ENCODE assay signal across 8 mouse cellular contexts in genomic region chr12:5410391-5411115, GRCm38 (mm10). TPM values are rescaled to one million over a fixed set of nuclear protein-coding genes. Genes with fewer than 3 reads are reported as not detected.
A peak's percentile ranks its signal among the peaks of the same experiment; 100 is the strongest.
DNase-seq lines count a peak whose midpoint lies in the region; ATAC-seq and TF ChIP-seq lines count a peak whose summit lies in the region.

No protein-coding gene starts in this region.

- H3K4me3 ChIP-seq in embryonic facial prominence, embryonic 15.5 days (replicated peaks): peak overlapping the region; percentile 20
- no peak overlapping the region for H3K4me3 ChIP-seq in kidney, adult 2 months (ENCODE audit: insufficient read depth, low read depth, low read length)
- H3K4me3 ChIP-seq in midbrain, embryonic 13.5 days (replicated peaks): no peak overlapping the region
- H3K4me3 ChIP-seq in stomach, embryonic 14.5 days (ENCODE audit: low read depth, low read length): no peak overlapping the region

- H3K4me2 ChIP-seq in embryonic facial prominence, embryonic 15.5 days (replicated peaks): peak overlapping the region; percentile 44
- peak overlapping the region; percentile 34; the same call in 1 of the 2 replicates for H3K4me2 ChIP-seq in midbrain, embryonic 13.5 days (replicated peaks)
- H3K4me2 ChIP-seq in stomach, embryonic 14.5 days (replicated peaks; ENCODE audit: low read depth, low read length): peak overlapping the region; percentile 27

- H3K4me1 ChIP-seq in embryonic facial prominence, embryonic 15.5 days: peaks cover 12% of the 10 kb centered on the region
- no peaks in the 10 kb centered on the region for H3K4me1 ChIP-seq in kidney, adult 2 months (ENCODE audit: control insufficient read depth, insufficient read depth, low read length)
- H3K4me1 ChIP-seq in midbrain, embryonic 13.5 days (replicated peaks): peaks cover 7% of the 10 kb centered on the region
- peaks cover 4% of the 10 kb centered on the region; the same call in 1 of the 2 replicates for H3K4me1 ChIP-seq in stomach, embryonic 14.5 days (ENCODE audit: control insufficient read depth, insufficient read depth, low read length)

- H3K36me3 ChIP-seq in embryonic facial prominence, embryonic 15.5 days: no peaks in the 10 kb centered on the region
- no peaks in the 10 kb centered on the region for H3K36me3 ChIP-seq in kidney, adult 2 months (ENCODE audit: control insufficient read depth, insufficient read depth, low read length)
- H3K36me3 ChIP-seq in midbrain, embryonic 13.5 days: no peaks in the 10 kb centered on the region
- H3K36me3 ChIP-seq in stomach, embryonic 14.5 days (ENCODE audit: control insufficient read depth, insufficient read depth, low read length): no peaks in the 10 kb centered on the region

- no peak overlapping the region for H3K9ac ChIP-seq in embryonic facial prominence, embryonic 15.5 days
- H3K9ac ChIP-seq in midbrain, embryonic 13.5 days (replicated peaks): no peak overlapping the region
- H3K9ac ChIP-seq in stomach, embryonic 14.5 days (replicated peaks; ENCODE audit: low read depth, low read length): no peak overlapping the region

- no peaks in the 10 kb centered on the region for H3K9me3 ChIP-seq in embryonic facial prominence, embryonic 15.5 days (replicated peaks)
- H3K9me3 ChIP-seq in midbrain, embryonic 13.5 days: no peaks in the 10 kb centered on the region
- H3K9me3 ChIP-seq in stomach, embryonic 14.5 days (ENCODE audit: control insufficient read depth, low read depth, low read length): no peaks in the 10 kb centered on the region

- no peak overlapping the region for H3K27ac ChIP-seq in embryonic facial prominence, embryonic 15.5 days (replicated peaks)
- no peak overlapping the region for H3K27ac ChIP-seq in kidney, adult 2 months (ENCODE audit: insufficient read depth, low read depth, low read length)
- H3K27ac ChIP-seq in midbrain, embryonic 13.5 days: no peak overlapping the region
- H3K27ac ChIP-seq in stomach, embryonic 14.5 days (ENCODE audit: low read length): 0 out of 2 replicates have a peak overlapping the region, but pooled peaks have one; percentile 16

- intact Hi-C loops in left cerebral cortex, postnatal 4 days (cut with DNase I): no loop called here

- DNase-seq in spleen, adult 18-20 months: peak; percentile 15 to 41
- no peak for DNase-seq in spleen, adult 12 weeks (ENCODE audit: low spot score)
- peak; percentile 72 for DNase-seq in heart, adult 8-10 months (ENCODE audit: low spot score)
- peak; percentile 88 for DNase-seq in kidney, adult 2 months
- DNase-seq in left cerebral cortex, postnatal 4 days: peak; percentile 97

- no peaks in the 10 kb centered on the region for H3K27me3 ChIP-seq in embryonic facial prominence, embryonic 15.5 days
- no peaks in the 10 kb centered on the region for H3K27me3 ChIP-seq in kidney, adult 2 months (replicated peaks; ENCODE audit: control insufficient read depth, insufficient read depth, low read length)
- no peaks in the 10 kb centered on the region; the same call in 1 of the 2 replicates for H3K27me3 ChIP-seq in midbrain, embryonic 13.5 days
- H3K27me3 ChIP-seq in stomach, embryonic 14.5 days (ENCODE audit: control insufficient read depth, insufficient read depth, low read length): no peaks in the 10 kb centered on the region

- peak; percentile 88 for TF ChIP-seq CTCF in kidney, adult 2 months (conservative IDR thresholded peaks at IDR 0.05; ENCODE audit: insufficient read depth, insufficient read length, low read depth, low read length)

- ATAC-seq in embryonic facial prominence, embryonic 15.5 days (ENCODE audit: insufficient number of reproducible peaks, low FRiP score, low TSS enrichment, low read depth): peak; percentile 85
- peak; percentile 92 for ATAC-seq in midbrain, embryonic 13.5 days
- ATAC-seq in stomach, embryonic 14.5 days (ENCODE audit: insufficient number of reproducible peaks, insufficient read depth, low FRiP score, low read depth): peak; percentile 89

- TF ChIP-seq POLR2A in kidney, adult 2 months (IDR thresholded peaks at IDR 0.05; ENCODE audit: low read depth, low read length): no peak

- 5% methylated on average over 16 of the region's 16 CpGs for WGBS in embryonic facial prominence, embryonic 15.5 days
- 8% methylated on average over 16 of the region's 16 CpGs for WGBS in kidney, adult 2 months
- 6% methylated on average over 16 of the region's 16 CpGs for WGBS in midbrain, embryonic 13.5 days
- 4% methylated on average over 16 of the region's 16 CpGs for WGBS in stomach, embryonic 14.5 days

RNA-seq across cellular contexts. Expression of gene Klhl29, which starts 35.1 kb away (rescaled TPM):
- polyA plus RNA-seq in embryonic facial prominence, embryonic 15.5 days (2015; fragmentation: Nextera tagmentation; extraction: Ambion mirVana): 1.5 and 2.0 TPM in 2 replicates
- total RNA-seq in heart, adult 8-10 months (2022): under 1 TPM; 0.24 to 0.72 (median 0.39) TPM
- 2.4 and 3.1 TPM in 2 replicates for polyA plus RNA-seq in kidney, adult 2 months (2012; rRNA removed)
- 10 to 100 TPM; 39.9 to 42.8 TPM for total RNA-seq in left cerebral cortex, postnatal 4 days (2021)
- polyA plus RNA-seq in midbrain, embryonic 13.5 days (2015; fragmentation: Nextera tagmentation; extraction: Ambion mirVana): 3.3 and 4.0 TPM in 2 replicates
- 3.3 and 3.4 TPM in 2 replicates for polyA plus RNA-seq in stomach, embryonic 14.5 days (2014; fragmentation: Nextera tagmentation; extraction: Ambion mirVana)
